Mouse (Mus musculus): Measurements from ENCODE around the gene Ttc29. TPM values are rescaled to one million over a fixed set of nuclear protein-coding genes. Genes with fewer than 3 reads are reported as not detected.

The Ttc29 gene
- polyA plus RNA-seq, 1 experiment, result not detected

DNA sequence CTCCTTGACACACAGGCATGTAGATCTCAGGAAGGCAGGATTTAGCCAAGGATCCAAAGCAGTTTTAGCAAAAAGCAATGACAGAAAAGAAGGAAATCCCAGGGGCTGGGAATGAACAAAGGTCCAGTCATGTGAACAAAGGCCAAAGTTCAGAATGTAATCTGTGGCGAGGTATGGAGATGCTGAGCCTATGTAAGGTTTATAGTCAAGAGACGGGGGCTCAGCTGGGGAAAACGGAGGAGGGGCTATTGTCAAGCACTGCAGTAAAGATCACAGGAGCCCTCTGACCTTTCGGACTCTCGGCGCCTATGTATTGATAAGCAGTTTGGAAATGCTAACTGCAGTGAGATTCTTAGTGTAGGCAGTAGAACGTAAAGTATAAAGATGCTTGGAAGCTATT is 90.5 kb downstream of the Ttc29 start:
- Histone ChIP-seq H3K4me3 (ENCODE audit: insufficient read depth, low read depth, low read length) (no peak overlapping the region), H3K27ac (ENCODE audit: insufficient read depth, low read depth, low read length) (no peak overlapping the region), H3K4me1 (ENCODE audit: control insufficient read depth, insufficient read depth, low read length) (no peaks in the 10 kb centered on the region)
- TF ChIP-seq POLR2A (IDR thresholded peaks at IDR 0.05; ENCODE audit: insufficient read depth, low read depth, low read length) (no peak), CTCF (IDR thresholded peaks at IDR 0.05; ENCODE audit: insufficient read depth, low read depth, low read length) (no peak)
- WGBS, result 80% methylated on average over 7 of the region's 7 CpGs

DNA sequence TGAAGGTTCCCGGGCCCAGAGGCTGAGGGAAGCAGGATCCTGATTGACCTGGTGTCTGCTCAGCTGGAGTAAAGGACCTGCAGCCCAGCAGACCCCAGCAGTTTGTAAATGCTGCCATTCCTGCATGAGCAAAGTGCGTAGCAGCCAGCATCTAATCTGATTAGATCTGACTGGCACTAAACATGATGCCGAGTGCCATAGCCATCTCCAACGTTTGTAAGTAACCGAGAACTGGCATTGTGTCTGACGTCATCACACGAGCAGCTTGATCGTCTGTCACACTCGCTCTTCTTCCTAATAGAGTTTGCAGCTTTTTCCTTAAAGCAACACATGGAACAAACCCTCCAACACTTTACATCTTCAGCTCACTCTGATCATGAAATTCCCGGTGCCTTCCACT is 93.5 kb downstream of the Ttc29 start:
- H3K4me1 ChIP-seq (ENCODE audit: control insufficient read depth, insufficient read depth, low read length), result no peaks in the 10 kb centered on the region
- WGBS, result 68% methylated on average over 10 of the region's 10 CpGs
- TF ChIP-seq CTCF (IDR thresholded peaks at IDR 0.05; ENCODE audit: insufficient read depth, low read depth, low read length) (no peak), POLR2A (IDR thresholded peaks at IDR 0.05; ENCODE audit: insufficient read depth, low read depth, low read length) (no peak)
- H3K27ac ChIP-seq (ENCODE audit: insufficient read depth, low read depth, low read length), result no peak overlapping the region
- no peak overlapping the region for H3K4me3 ChIP-seq (ENCODE audit: insufficient read depth, low read depth, low read length)

DNA sequence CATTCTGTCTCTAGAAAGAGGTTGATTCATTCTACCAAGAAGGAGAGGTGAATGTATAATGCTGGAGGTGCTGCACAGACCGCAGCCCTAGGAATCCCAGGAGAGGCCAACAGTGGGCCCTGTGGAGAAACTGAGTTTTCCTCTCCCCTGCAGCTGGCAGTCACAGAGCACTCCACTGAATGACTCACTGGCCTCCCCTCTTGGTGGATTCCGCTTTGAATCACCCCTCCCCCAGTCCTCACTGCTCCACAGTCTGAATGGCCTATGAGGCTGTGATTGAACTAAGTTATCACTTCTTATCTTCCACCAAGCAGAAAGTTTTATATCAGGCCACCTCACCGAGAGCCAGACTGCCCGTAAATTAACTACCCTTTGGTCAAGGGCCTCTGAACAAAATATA is 94.0 kb downstream of the Ttc29 start:
- 65% methylated on average over 4 of the region's 4 CpGs for WGBS
- no peaks in the 10 kb centered on the region for H3K4me1 ChIP-seq (ENCODE audit: control insufficient read depth, insufficient read depth, low read length)
- no peak overlapping the region for H3K27ac ChIP-seq (ENCODE audit: insufficient read depth, low read depth, low read length)
- H3K4me3 ChIP-seq (ENCODE audit: insufficient read depth, low read depth, low read length), result no peak overlapping the region
- TF ChIP-seq POLR2A (IDR thresholded peaks at IDR 0.05; ENCODE audit: insufficient read depth, low read depth, low read length) (no peak), CTCF (IDR thresholded peaks at IDR 0.05; ENCODE audit: insufficient read depth, low read depth, low read length) (no peak)

DNA sequence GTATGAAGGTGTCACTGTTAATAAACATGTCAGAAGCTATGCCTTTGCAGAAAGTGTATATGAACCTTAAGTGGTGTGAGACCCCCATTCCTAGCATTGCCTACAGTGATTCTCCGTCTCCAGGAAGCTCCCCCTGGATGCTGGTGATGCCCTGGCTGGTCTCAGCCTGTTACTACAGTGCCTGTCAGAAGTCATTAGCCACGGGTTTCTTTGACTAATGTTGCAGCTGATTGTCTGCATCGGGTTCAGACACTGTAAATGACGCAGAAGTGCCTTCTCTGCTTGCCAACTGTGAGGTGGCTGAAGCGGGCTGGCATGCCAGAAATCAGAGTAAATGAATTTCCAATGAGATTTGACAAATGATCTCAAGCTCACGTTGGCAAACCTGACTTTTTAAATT is 96.4 kb downstream of the Ttc29 start:
- no peak overlapping the region for H3K27ac ChIP-seq (ENCODE audit: insufficient read depth, low read depth, low read length)
- no peaks in the 10 kb centered on the region for H3K4me1 ChIP-seq (ENCODE audit: control insufficient read depth, insufficient read depth, low read length)
- TF ChIP-seq POLR2A (IDR thresholded peaks at IDR 0.05; ENCODE audit: insufficient read depth, low read depth, low read length) (no peak), CTCF (IDR thresholded peaks at IDR 0.05; ENCODE audit: insufficient read depth, low read depth, low read length) (no peak)
- no peak overlapping the region for H3K4me3 ChIP-seq (ENCODE audit: insufficient read depth, low read depth, low read length)
- WGBS, result 65% methylated on average over 6 of the region's 6 CpGs

DNA sequence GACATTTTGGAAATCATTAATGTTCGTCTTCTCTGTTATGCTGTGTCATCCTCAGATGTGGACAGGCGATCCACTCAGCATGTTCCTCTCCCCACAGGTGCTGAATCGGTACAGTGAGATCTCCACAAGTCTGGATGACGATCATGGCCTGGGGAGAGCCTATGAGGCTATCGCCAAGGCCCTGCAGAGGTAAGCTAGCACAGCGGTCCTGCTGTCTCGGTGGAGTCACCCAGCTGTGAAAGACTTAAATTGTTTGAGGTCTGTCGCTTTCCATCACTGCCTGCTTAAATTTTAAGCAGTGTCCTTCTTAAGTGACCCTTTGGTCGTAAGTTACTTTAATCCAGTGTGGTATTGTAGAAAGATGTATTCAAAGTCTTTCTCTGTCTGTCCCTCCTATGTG is 102.5 kb downstream of the Ttc29 start:
- 83% methylated on average over 9 of the region's 9 CpGs for WGBS
- Histone ChIP-seq H3K4me3 (ENCODE audit: insufficient read depth, low read depth, low read length) (no peak overlapping the region), H3K27ac (ENCODE audit: insufficient read depth, low read depth, low read length) (no peak overlapping the region), H3K4me1 (ENCODE audit: control insufficient read depth, insufficient read depth, low read length) (no peaks in the 10 kb centered on the region)
- TF ChIP-seq POLR2A (IDR thresholded peaks at IDR 0.05; ENCODE audit: insufficient read depth, low read depth, low read length) (no peak), CTCF (IDR thresholded peaks at IDR 0.05; ENCODE audit: insufficient read depth, low read depth, low read length) (no peak)

DNA sequence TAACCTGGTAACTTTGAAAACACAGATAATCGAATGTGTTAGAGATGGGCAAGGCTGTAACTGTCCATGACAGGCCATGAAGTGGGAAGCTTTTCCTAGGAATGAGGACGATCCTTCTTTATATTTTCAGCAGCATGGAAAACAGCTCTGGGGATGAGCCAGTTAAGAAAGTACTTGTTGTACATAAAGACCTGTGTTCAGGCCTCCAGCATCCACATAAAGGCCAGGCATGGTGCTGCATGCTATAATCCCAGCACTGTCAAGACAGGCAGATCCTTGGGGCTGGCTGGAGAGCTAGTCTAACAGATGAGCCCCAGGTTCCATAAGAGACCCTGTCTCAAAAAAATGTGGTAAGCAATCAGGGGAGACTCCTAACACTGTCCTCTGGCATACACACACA is 104.6 kb downstream of the Ttc29 start:
- Histone ChIP-seq H3K4me3 (ENCODE audit: insufficient read depth, low read depth, low read length) (no peak overlapping the region), H3K27ac (ENCODE audit: insufficient read depth, low read depth, low read length) (no peak overlapping the region), H3K4me1 (ENCODE audit: control insufficient read depth, insufficient read depth, low read length) (no peaks in the 10 kb centered on the region)
- no peak for TF ChIP-seq POLR2A (IDR thresholded peaks at IDR 0.05; ENCODE audit: insufficient read depth, low read depth, low read length)
- no peak for TF ChIP-seq CTCF (IDR thresholded peaks at IDR 0.05; ENCODE audit: insufficient read depth, low read depth, low read length)
- WGBS, result 89% methylated on average over 2 of the region's 2 CpGs

DNA sequence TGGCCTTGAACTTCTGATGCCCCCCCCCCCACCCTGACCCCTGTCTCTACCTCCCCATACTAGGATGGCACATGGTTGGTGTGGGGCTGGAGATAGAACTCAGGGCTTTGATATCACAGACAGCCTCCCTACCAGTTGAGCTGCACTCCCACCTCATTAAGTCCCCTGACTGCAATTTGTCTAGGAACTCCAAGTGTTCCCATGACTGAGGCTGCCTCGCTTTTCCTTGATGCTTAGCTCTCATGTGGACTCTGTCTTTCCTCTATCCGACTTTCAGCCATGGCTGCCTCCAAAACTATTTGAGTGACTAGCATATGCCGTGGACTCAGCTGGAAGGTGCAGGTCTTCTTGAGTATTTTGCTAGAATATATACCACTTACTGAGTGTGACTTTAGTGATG is 110.3 kb downstream of the Ttc29 start:
- TF ChIP-seq CTCF (IDR thresholded peaks at IDR 0.05; ENCODE audit: insufficient read depth, low read depth, low read length) (no peak), POLR2A (IDR thresholded peaks at IDR 0.05; ENCODE audit: insufficient read depth, low read depth, low read length) (no peak)
- no peak overlapping the region for H3K27ac ChIP-seq (ENCODE audit: insufficient read depth, low read depth, low read length)
- 94% methylated on average over 3 of the region's 3 CpGs for WGBS
- H3K4me1 ChIP-seq (ENCODE audit: control insufficient read depth, insufficient read depth, low read length), result no peaks in the 10 kb centered on the region
- H3K4me3 ChIP-seq (ENCODE audit: insufficient read depth, low read depth, low read length), result no peak overlapping the region

DNA sequence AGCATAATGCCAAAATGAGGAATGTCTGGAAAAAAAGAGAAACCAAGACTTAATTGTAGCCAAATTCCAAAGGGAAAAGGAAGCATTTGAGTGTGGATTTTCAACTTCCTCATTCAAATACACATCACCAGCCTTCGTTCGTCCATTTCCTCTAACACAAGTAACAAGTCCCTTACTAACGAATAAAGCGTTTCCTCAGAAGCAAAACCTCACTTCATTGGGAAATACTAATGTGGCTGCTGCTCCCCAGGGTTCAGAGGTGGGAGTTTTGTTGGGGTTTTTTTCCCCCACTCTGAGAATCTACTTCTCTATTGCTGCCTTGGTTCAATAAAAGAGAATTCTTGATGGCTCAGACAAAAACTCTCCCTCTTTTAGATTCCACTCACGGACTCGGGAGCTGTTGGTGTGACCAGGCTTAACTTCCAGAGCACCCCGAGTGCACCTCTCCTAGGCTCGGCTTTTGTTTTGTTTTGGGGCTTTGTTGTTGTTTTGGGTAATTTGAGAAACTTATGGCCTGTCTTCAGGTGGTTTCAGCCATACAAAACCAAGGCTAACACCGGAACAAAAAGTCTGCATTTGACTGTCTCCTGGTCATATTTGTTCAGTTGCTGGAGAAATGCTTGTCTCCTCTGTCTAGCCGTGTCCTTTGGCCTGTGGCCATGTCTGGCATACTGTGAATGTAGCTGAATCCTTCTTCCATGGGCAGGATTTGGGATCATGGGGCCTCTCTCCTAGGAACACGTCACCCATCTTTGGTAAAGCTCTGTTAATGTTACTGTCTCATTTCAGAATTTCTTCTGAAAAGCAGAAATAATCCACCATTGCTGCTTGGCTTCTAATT is 127.8 kb downstream of the Ttc29 start:
- WGBS, result 44% methylated on average over 11 of the region's 11 CpGs
- Histone ChIP-seq H3K4me1 (ENCODE audit: control insufficient read depth, insufficient read depth, low read length) (no peaks in the 10 kb centered on the region), H3K4me3 (ENCODE audit: insufficient read depth, low read depth, low read length) (no peak overlapping the region), H3K27ac (ENCODE audit: insufficient read depth, low read depth, low read length) (no peak overlapping the region)
- TF ChIP-seq CTCF (IDR thresholded peaks at IDR 0.05; ENCODE audit: insufficient read depth, low read depth, low read length), result no peak
- no peak for TF ChIP-seq POLR2A (IDR thresholded peaks at IDR 0.05; ENCODE audit: insufficient read depth, low read depth, low read length)

DNA sequence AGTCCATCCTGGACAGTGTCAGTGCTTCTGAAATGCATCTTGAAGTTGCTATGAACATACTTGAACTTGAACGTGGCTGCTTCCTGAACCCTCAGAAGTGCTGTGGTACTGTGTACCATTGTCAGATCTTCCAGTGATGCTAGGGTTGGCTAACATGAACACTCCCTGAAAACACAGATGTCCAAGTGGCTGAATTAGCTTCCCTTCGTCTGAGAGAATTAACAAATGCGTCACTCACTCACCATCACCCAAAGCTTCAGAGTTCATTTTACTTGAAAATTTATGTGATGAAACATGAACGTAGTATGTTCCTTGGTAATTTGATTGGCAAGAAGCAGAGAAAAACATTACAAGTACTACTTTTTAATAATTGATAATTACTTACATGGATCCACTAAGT is 129.1 kb downstream of the Ttc29 start:
- no peak overlapping the region for H3K4me3 ChIP-seq (ENCODE audit: insufficient read depth, low read depth, low read length)
- H3K27ac ChIP-seq (ENCODE audit: insufficient read depth, low read depth, low read length), result no peak overlapping the region
- H3K4me1 ChIP-seq (ENCODE audit: control insufficient read depth, insufficient read depth, low read length), result no peaks in the 10 kb centered on the region
- TF ChIP-seq POLR2A (IDR thresholded peaks at IDR 0.05; ENCODE audit: insufficient read depth, low read depth, low read length) (no peak), CTCF (IDR thresholded peaks at IDR 0.05; ENCODE audit: insufficient read depth, low read depth, low read length) (no peak)
- 76% methylated on average over 4 of the region's 4 CpGs for WGBS
